Comparison of ENCODE assay signal across 24 mouse cellular contexts in genomic region chr9:56610466-56610865, GRCm38 (mm10).
DNase-seq lines count a peak whose midpoint lies in the region; ATAC-seq and TF ChIP-seq lines count a peak whose summit lies in the region.
"Had no signal": no experiment of that assay in that cellular context is flagged by ENCODE, and none has a peak within 500 bp of the region (broad histone marks: within the 10 kb centered on the region; RNA-seq: fewer than 3 reads in every experiment).

No protein-coding gene starts in this region.

- no peak overlapping the region for H3K9ac ChIP-seq in hindbrain, postnatal 0 days (replicated peaks; ENCODE audit: low read length)
- H3K9ac ChIP-seq in hindbrain, embryonic 12.5 days = no peak overlapping the region
- no peak overlapping the region for H3K9ac ChIP-seq in midbrain, postnatal 0 days (replicated peaks; ENCODE audit: low read length, poor library complexity, severe bottlenecking)
- H3K9ac ChIP-seq in midbrain, embryonic 14.5 days (replicated peaks; ENCODE audit: low read length) = no peak overlapping the region
- H3K9ac ChIP-seq: embryonic facial prominence, embryonic 13.5 days; forebrain, embryonic 12.5 days; forebrain, embryonic 15.5 days; heart, embryonic 13.5 days had no signal

- no peaks in the 10 kb centered on the region for H3K27me3 ChIP-seq in hindbrain, postnatal 0 days (ENCODE audit: insufficient read depth, low read length)
- H3K27me3 ChIP-seq in hindbrain, embryonic 12.5 days = peaks cover 3% of the 10 kb centered on the region; the same call in 1 of the 2 replicates
- no peaks in the 10 kb centered on the region for H3K27me3 ChIP-seq in midbrain, postnatal 0 days (ENCODE audit: insufficient read depth, low read length)
- H3K27me3 ChIP-seq in midbrain, embryonic 14.5 days (ENCODE audit: control insufficient read depth, insufficient read depth, low read length) = no peaks in the 10 kb centered on the region
- H3K27me3 ChIP-seq: forebrain, embryonic 15.5 days had no signal

- H3K4me3 ChIP-seq in hindbrain, postnatal 0 days (ENCODE audit: low read length) = no peak overlapping the region
- H3K4me3 ChIP-seq in hindbrain, embryonic 12.5 days = no peak overlapping the region
- H3K4me3 ChIP-seq in midbrain, postnatal 0 days (ENCODE audit: low read depth, low read length) = no peak overlapping the region
- H3K4me3 ChIP-seq in midbrain, embryonic 14.5 days (replicated peaks; ENCODE audit: low read depth, low read length) = no peak overlapping the region
- H3K4me3 ChIP-seq: embryonic facial prominence, embryonic 10.5 days; embryonic facial prominence, embryonic 13.5 days; erythroblast, embryonic 14.5 days; forebrain, embryonic 12.5 days; forebrain, embryonic 15.5 days; heart, adult 2 months; heart, embryonic 10.5 days; heart, embryonic 13.5 days had no signal

- no peaks in the 10 kb centered on the region for H3K9me3 ChIP-seq in hindbrain, postnatal 0 days (ENCODE audit: low read length)
- no peaks in the 10 kb centered on the region for H3K9me3 ChIP-seq in hindbrain, embryonic 12.5 days (replicated peaks)
- H3K9me3 ChIP-seq in midbrain, postnatal 0 days (ENCODE audit: low read length) = no peaks in the 10 kb centered on the region
- no peaks in the 10 kb centered on the region for H3K9me3 ChIP-seq in midbrain, embryonic 14.5 days (ENCODE audit: control insufficient read depth, low read length)
- H3K9me3 ChIP-seq: embryonic facial prominence, embryonic 10.5 days; embryonic facial prominence, embryonic 13.5 days; forebrain, embryonic 12.5 days; forebrain, embryonic 15.5 days; heart, embryonic 10.5 days; heart, embryonic 13.5 days had no signal

- 61% methylated on average over 5 of the region's 5 CpGs for WGBS in hindbrain, postnatal 0 days
- 68% methylated on average over 5 of the region's 5 CpGs for WGBS in hindbrain, embryonic 12.5 days
- WGBS in midbrain, postnatal 0 days = 69% methylated on average over 5 of the region's 5 CpGs
- WGBS in midbrain, embryonic 14.5 days = 61% methylated on average over 5 of the region's 5 CpGs

- ATAC-seq in hindbrain, postnatal 0 days = no peak
- no peak for ATAC-seq in hindbrain, embryonic 12.5 days (ENCODE audit: low FRiP score)
- ATAC-seq in midbrain, postnatal 0 days (ENCODE audit: low FRiP score) = no peak
- ATAC-seq in midbrain, embryonic 14.5 days (ENCODE audit: low FRiP score, low TSS enrichment) = no peak
- ATAC-seq: activated CD4-positive, CD25-positive, alpha-beta regulatory T cell, adult 4 months; forebrain, embryonic 15.5 days had no signal

- TF ChIP-seq CTCF in hindbrain, postnatal 0 days (IDR thresholded peaks at IDR 0.05; ENCODE audit: low read depth) = no peak
- no peak for TF ChIP-seq CTCF in midbrain, postnatal 0 days (IDR thresholded peaks at IDR 0.05)

- no peaks in the 10 kb centered on the region for H3K36me3 ChIP-seq in hindbrain, postnatal 0 days (ENCODE audit: insufficient read depth, low read length)
- no peaks in the 10 kb centered on the region for H3K36me3 ChIP-seq in hindbrain, embryonic 12.5 days
- H3K36me3 ChIP-seq in midbrain, postnatal 0 days (ENCODE audit: insufficient read depth, low read length) = no peaks in the 10 kb centered on the region
- no peaks in the 10 kb centered on the region for H3K36me3 ChIP-seq in midbrain, embryonic 14.5 days (ENCODE audit: control insufficient read depth, insufficient read depth, low read length)
- H3K36me3 ChIP-seq: embryonic facial prominence, embryonic 10.5 days; embryonic facial prominence, embryonic 13.5 days; forebrain, embryonic 12.5 days; forebrain, embryonic 15.5 days; heart, embryonic 10.5 days; heart, embryonic 13.5 days had no signal

- peak; percentile 70 for DNase-seq in heart, adult 11 months
- no peak for DNase-seq in heart, postnatal 4 days
- DNase-seq in hindbrain, postnatal 0 days (ENCODE audit: low spot score) = no peak
- DNase-seq in midbrain, postnatal 0 days (ENCODE audit: low spot score) = peak; percentile 36
- DNase-seq in midbrain, embryonic 14.5 days = no peak
- no peak for DNase-seq in lung, postnatal 10 days
- DNase-seq: adrenal gland, adult 8-10 months; adrenal gland, postnatal 25 days; cerebellum, adult 11-12 months; cerebellum, adult 8-10 months; cerebellum, postnatal 36 days; embryo, embryonic 11 days; gastrocnemius, postnatal 25 days; heart, adult 2 months; heart, postnatal 14 days had no signal

- H3K4me1 ChIP-seq in hindbrain, postnatal 0 days (ENCODE audit: insufficient read depth, low read length) = peaks cover 5% of the 10 kb centered on the region; the same call in 1 of the 2 replicates
- H3K4me1 ChIP-seq in hindbrain, embryonic 12.5 days = peaks cover 33% of the 10 kb centered on the region
- peaks cover 9% of the 10 kb centered on the region; the same call in 1 of the 2 replicates for H3K4me1 ChIP-seq in midbrain, postnatal 0 days (ENCODE audit: insufficient read depth, low read length)
- H3K4me1 ChIP-seq in midbrain, embryonic 14.5 days (ENCODE audit: control insufficient read depth, insufficient read depth, low read length) = peaks cover 36% of the 10 kb centered on the region

- H3K27ac ChIP-seq in hindbrain, postnatal 0 days = 0 out of 2 replicates have a peak overlapping the region, but pooled peaks have one; percentile 15
- H3K27ac ChIP-seq in hindbrain, embryonic 12.5 days = no peak overlapping the region
- H3K27ac ChIP-seq in midbrain, postnatal 0 days (ENCODE audit: low read depth, low read length) = no peak overlapping the region
- no peak overlapping the region for H3K27ac ChIP-seq in midbrain, embryonic 14.5 days (replicated peaks; ENCODE audit: low read depth, low read length)
- H3K27ac ChIP-seq: embryonic facial prominence, embryonic 10.5 days; embryonic facial prominence, embryonic 13.5 days; forebrain, embryonic 12.5 days; forebrain, embryonic 15.5 days; heart, adult 2 months; heart, embryonic 10.5 days; heart, embryonic 13.5 days had no signal

- no peak overlapping the region for H3K4me2 ChIP-seq in hindbrain, postnatal 0 days (ENCODE audit: low read depth, low read length)
- no peak overlapping the region for H3K4me2 ChIP-seq in hindbrain, embryonic 12.5 days (replicated peaks)
- H3K4me2 ChIP-seq in midbrain, postnatal 0 days (ENCODE audit: low read depth, low read length, poor library complexity, severe bottlenecking) = no peak overlapping the region
- H3K4me2 ChIP-seq in midbrain, embryonic 14.5 days (ENCODE audit: low read length) = no peak overlapping the region
- H3K4me2 ChIP-seq: embryonic facial prominence, embryonic 13.5 days; forebrain, embryonic 12.5 days; forebrain, embryonic 15.5 days; heart, embryonic 13.5 days had no signal

Comparison
In these comparisons a context has a peak if more than half of its experiments do, and no peak if none do; other contexts are left out.
1. DNase-seq: peak in heart, adult 11 months (single experiment) and midbrain, postnatal 0 days (single experiment); none in heart, postnatal 4 days (single experiment), hindbrain, postnatal 0 days (single experiment), midbrain, embryonic 14.5 days (single experiment) and lung, postnatal 10 days (single experiment).